Mouse (Mus musculus) heart, embryonic 14.5 days (tissue): ENCODE measurements around the gene Fgfr2. TPM values are rescaled to one million over a fixed set of nuclear protein-coding genes. Genes with fewer than 3 reads are reported as not detected.

Experiments used
- ATAC-seq: fragments of 200-750 bp; cut with Nextera tagmentation; 2 replicates; pipeline ENCODE4 v1.8.0; 2017; ENCODE audit warnings: low read depth, moderate TSS enrichment; ENCODE audit not compliant: insufficient number of reproducible peaks, insufficient read depth, low FRiP score
- H3K27ac ChIP-seq, 2 experiments: fragments of 200-500 bp in 1 of 2; fragments of 300-500 bp in 1 of 2; sonication (generic) in 1 of 2; replicated peaks in 1 of 2; 2 replicates each; pipeline ENCODE4 v1.5.1; 2012 to 2014; ENCODE audit warnings: low read depth in 2 of 2, low read length in 2 of 2, control low read depth in 1 of 2, mild to moderate bottlenecking in 1 of 2, mixed read lengths in 1 of 2; ENCODE audit not compliant: control insufficient read depth in 1 of 2, insufficient read depth in 1 of 2
- H3K27me3 ChIP-seq: fragments of 300-500 bp; sonication (generic); 2 replicates; pipeline ENCODE4 v1.6.1; 2014; ENCODE audit warnings: mild to moderate bottlenecking, low read length, control low read depth; ENCODE audit not compliant: control insufficient read depth, insufficient read depth
- H3K36me3 ChIP-seq: fragments of 300-500 bp; sonication (generic); 2 replicates; pipeline ENCODE4 v1.6.1; 2014; ENCODE audit warnings: mild to moderate bottlenecking, control low read depth, low read length, mixed read lengths; ENCODE audit not compliant: control insufficient read depth, insufficient read depth
- H3K4me1 ChIP-seq, 2 experiments: fragments of 200-500 bp in 1 of 2; fragments of 300-500 bp in 1 of 2; sonication (generic) in 1 of 2; 2 replicates each; pipeline ENCODE4 v1.6.1; 2012 to 2014; ENCODE audit warnings: low read length in 2 of 2, control low read depth in 1 of 2, mixed read lengths in 1 of 2; ENCODE audit not compliant: control insufficient read depth in 2 of 2, insufficient read depth in 2 of 2
- H3K4me2 ChIP-seq: fragments of 300-500 bp; sonication (generic); 2 replicates; pipeline ENCODE4 v1.6.1; 2014; ENCODE audit warnings: mild to moderate bottlenecking, low read length
- H3K4me3 ChIP-seq, 2 experiments: fragments of 200-500 bp in 1 of 2; fragments of 300-500 bp in 1 of 2; sonication (generic) in 1 of 2; 2 replicates each; pipeline ENCODE4 v1.5.1; 2012 to 2014; ENCODE audit warnings: low read length in 2 of 2, mild to moderate bottlenecking in 2 of 2, control low read depth in 1 of 2, low read depth in 1 of 2, moderate library complexity in 1 of 2; ENCODE audit not compliant: control insufficient read depth in 1 of 2, insufficient read depth in 1 of 2
- H3K9ac ChIP-seq: fragments of 300-500 bp; sonication (generic); 2 replicates; pipeline ENCODE4 v1.6.1; 2014; ENCODE audit warnings: mild to moderate bottlenecking, low read length
- H3K9me3 ChIP-seq: fragments of 300-500 bp; sonication (generic); 2 replicates; pipeline ENCODE4 v1.6.1; 2016; ENCODE audit warnings: low read length, control low read depth; ENCODE audit not compliant: control insufficient read depth
- WGBS: fragments of 180-500 bp; shearing (Covaris S2); extraction: QIAGEN DNeasy Blood & Tissue Kit; methylation state at CpG from one replicate; pipeline ENCODE4 v1.1.7; 2014; 5-methylcytosine and 5-hydroxymethylcytosine counted together
- microRNA-seq: library from miRNA; unstranded; fragments of <30 nt; microRNA quantifications from one replicate; pipeline ENCODE4, GENCODE M21; 2016
- polyA plus RNA-seq: library from polyadenylated mRNA; unstranded; fragments of >200 nt; fragmentation: Nextera tagmentation; extraction: Ambion mirVana; gene quantifications from 2 replicates; pipeline ENCODE4 v1.2.1, GENCODE M21; 2014

Gene Fgfr2
- polyA plus RNA-seq, 1 experiment from 2014 or later: 22.4 TPM

- no peak overlapping the region for H3K4me2 ChIP-seq
- no peak overlapping the region for H3K27ac ChIP-seq
- WGBS: 42% methylated on average over 4 of the region's 4 CpGs
- no peaks in the 10 kb centered on the region for H3K36me3 ChIP-seq
- H3K27me3 ChIP-seq: no peaks in the 10 kb centered on the region
- ATAC-seq: no peak
- no peak overlapping the region for H3K9ac ChIP-seq
- no peaks in the 10 kb centered on the region for H3K9me3 ChIP-seq
- H3K4me3 ChIP-seq: no peak overlapping the region
- peaks cover 6 to 10% of the 10 kb centered on the region in 2 experiments; a peak in 2 of 4 replicates for H3K4me1 ChIP-seq
These were observed 3005.6 kb downstream of the Fgfr2 start for GRCm38 (mm10) chr7:130117466-130118123.

- Histone ChIP-seq H3K27me3 (no peaks in the 10 kb centered on the region), H3K9me3 (no peaks in the 10 kb centered on the region), H3K9ac (no peak overlapping the region), H3K4me2 (no peak overlapping the region), H3K36me3 (no peaks in the 10 kb centered on the region), H3K27ac (no peak overlapping the region), H3K4me3 (no peak overlapping the region), H3K4me1 (peaks cover 6 to 10% of the 10 kb centered on the region in 2 experiments; a peak in 2 of 4 replicates)
- peak; percentile 47; the same call in 1 of the 2 replicates for ATAC-seq
- WGBS: 24% methylated on average over 4 of the region's 4 CpGs
These were observed 3008.7 kb downstream of the Fgfr2 start for GRCm38 (mm10) chr7:130114436-130114835.

Small RNA genes within 50 kb of the gene (microRNA-seq; reads per million reads assigned to microRNA genes)
- gene Mir7061: not detected

Other genes starting within 250 kb of the Fgfr2 start
- 12.5 and 13.6 TPM in 2 replicates for gene Zranb1, start 192.2 kb downstream of the Fgfr2 start, polyA plus RNA-seq
- 52.1 and 54.3 TPM in 2 replicates for gene Ctbp2, start 1.0 kb upstream of the Fgfr2 start, polyA plus RNA-seq